Mouse (Mus musculus) gastrocnemius, adult 8-10 months (tissue): Measurements from ENCODE around the gene Naga. TPM values are rescaled to one million over a fixed set of nuclear protein-coding genes. Genes with fewer than 3 reads are reported as not detected.

Experiments
- DNase-seq, 2 experiments: peaks; one replicate each; pipeline ENCODE4 v3.0.0; 2022; ENCODE audit warnings: low spot score in 2 of 2
- total RNA-seq, 4 experiments: library from RNA; stranded (reverse); gene quantifications; 2 replicates each; pipeline ENCODE4 v1.2.4; 2022

The Naga gene
- total RNA-seq, 4 experiments from 2014 or later, result 7.7 to 11.6 (median 10.1) TPM

DNA sequence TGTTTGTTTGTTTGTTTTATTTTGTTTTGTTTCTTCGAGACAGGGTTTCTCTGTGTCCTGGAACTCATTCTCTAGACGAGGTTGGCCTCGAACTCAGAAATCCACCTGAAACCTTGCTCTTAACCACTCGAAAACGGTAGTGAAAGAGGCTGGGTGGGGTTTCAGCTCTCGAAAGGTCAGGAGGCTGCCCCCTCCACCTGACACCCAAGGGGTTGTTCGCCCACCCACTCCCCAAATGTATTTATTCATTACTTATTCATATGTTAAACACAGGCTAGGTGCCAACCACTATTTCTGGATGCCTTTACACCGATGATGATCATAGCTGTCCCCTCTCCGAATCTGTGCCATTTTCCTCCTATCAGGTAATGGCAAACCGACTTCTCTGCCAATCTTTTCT lies 425 bp upstream of the Naga start:
- no peak for DNase-seq

DNA sequence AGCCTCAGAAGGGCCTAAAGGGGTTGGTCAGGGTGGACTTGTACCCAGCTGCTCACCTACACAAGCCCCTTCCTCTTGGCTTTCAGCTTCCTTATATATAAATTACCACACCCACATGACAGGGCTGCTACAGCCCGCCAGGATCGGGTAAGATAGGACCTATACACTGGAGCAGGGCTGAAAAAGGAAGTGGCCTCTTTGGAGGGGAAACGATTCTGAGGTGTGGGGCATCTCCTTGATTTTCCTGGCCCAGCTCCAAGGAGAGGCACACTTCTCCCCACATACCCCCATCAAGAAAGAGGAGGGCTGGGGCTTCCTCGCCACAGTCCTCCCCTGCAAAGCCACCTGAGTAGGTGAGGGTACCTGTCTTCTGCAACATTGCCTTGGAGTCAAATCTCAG lies 850 bp downstream of the Naga start:
- no peak for DNase-seq

DNA sequence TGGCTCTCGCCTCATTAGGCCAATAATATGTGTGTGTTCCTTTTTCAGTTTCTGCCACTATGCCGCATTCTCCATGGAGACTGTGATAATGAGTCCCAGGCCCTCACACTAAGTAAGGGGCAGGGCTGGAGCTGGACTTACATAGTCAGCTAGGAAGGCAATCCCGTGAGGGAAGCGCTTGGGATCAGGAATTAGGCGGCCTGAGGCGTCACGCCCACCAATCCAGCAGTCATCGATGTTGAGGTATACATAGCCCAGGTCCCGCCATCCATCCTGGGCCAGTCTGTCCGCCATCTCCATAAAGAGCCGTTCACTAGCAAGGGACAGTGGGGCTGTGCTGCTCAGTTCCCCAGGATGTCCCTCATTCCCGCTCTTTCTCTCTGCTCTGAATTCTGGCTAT lies 2.1 kb downstream of the Naga start:
- DNase-seq, result no peak

DNA sequence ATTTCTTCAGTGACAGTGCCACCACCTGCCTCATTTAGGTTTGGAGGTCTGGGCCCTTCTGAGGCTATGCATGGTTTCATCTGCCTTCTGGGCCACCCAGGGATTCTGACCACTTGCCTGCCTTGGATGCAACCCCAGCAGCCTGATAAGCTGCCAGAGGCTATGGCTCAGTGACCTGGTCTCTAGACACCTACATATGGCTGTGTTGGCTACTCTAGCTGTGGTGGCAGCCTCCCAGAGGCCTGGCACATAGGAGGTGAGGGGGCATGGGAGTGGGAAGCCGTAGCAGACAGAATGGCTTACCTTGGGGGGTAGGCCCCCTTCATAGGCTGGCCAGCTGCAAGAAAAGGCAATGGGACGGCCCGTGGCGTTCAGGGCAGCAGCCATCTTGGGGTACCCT lies 3.5 kb downstream of the Naga start:
- no peak for DNase-seq

DNA sequence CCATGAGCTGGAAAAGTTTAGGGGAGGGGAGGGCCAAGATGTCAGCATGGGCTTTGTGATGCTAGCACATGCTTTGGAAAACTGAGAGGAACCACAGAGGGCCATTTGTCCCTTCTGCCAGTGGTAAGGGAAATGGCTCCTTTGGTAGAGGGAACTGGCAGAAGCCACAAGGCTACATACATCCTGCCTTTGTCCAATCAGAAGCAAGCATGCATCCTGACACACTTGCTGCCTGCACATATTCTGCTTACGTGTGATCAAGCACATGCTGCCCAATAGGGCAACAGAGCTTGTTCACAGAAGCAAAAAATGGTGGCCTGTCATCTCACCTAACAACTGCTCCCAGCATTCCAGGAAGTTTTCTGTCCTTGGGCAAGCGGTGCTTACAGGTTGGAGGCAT lies 13.3 kb downstream of the Naga start:
- DNase-seq, result no peak

DNA sequence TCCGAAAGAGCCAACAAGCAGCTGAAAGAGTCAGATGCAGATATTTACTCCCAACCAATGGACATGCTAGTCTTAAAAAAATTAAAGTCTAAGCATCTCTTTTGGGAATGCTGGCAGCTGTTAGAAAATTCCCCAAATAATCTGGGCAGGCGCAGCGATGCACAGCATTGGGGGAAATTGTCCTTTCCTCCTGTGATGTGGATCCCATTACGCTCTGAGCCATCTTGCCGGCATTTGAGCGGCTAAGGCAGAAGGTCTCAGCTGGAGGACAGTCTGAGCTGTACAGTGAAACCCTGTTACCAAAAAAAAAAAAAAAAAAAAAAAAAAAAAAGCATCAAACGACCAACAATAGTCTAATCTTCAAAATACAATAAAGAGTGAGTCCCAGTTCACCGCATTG lies 16.5 kb downstream of the Naga start:
- no peak for DNase-seq

DNA sequence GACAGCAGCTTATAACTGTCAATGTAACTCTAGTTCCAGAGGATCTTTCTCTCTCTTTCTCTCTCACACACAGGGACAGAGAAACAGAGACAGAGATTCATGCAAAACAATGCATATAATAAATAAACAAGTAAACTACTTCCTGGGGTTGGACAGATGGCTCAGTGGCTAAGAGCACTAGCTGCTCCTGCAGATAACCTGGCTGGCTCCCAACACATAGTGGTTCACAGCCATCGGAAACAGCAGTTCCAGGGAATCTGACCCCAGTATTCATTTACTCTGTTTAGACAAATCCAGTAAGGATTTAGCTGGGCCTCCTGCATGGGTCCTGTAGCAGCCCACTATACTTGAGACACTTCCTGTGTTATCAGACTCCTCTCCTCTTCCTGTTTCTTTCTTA lies 19.1 kb downstream of the Naga start:
- DNase-seq, result no peak

DNA sequence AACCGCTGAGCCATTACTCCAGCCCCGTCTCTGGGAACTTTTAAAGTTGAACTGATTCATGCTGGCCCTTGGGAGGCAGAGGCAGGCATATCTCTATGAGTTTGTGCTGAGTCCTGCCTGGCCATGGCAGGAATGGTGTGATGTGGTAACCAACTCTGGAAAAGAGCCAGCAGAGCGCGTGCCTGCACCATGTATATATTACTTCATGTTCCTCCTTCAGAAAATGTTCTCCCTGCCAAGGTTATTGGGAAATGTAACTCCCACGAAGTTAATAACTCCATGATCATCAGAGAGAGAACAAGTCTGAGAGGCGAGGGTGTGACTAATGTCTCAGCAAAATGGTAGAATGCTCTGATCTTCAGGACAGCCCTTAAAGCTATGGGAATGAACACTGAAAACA lies 20.9 kb downstream of the Naga start:
- DNase-seq, result no peak

DNA sequence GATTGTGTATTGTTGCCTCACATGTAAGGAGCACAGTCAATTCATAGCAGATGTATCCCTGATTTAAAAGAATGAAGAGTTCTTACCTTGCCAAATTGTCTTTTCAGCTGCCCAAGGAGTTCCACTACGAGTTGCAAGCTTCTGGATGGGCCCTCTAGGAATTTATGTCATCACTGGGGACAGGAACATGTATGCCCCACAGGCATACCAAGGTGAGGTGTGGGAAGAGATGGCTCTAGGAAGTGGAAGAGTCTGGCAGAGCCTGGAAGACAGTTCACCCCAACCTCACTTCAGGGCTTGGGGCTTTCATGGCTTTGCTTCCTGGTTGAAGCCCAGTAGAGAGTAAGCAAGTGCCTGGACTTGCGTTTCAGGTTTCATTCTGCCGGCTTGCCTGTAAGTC lies 30.3 kb downstream of the Naga start:
- no peak for DNase-seq

DNA sequence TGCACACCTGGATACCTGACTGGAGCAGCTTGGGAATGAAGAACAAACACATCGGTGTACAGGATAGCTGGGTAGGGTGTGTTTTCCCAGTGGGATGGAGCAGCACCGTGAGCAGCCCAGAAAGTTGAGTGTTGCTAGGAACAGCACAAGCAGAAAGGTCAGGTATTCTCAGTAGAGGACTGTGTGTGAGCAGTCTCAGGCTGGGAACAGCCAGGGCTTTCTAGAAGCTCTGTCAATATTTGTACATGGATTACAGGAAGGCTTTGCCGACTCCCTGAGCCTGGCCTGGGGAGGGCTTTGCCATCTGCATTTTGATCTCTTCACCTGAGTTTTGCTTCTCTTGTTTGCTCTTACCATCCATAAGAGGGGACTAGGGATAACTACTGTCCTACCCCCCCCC lies 31.6 kb downstream of the Naga start:
- DNase-seq, result no peak

DNA sequence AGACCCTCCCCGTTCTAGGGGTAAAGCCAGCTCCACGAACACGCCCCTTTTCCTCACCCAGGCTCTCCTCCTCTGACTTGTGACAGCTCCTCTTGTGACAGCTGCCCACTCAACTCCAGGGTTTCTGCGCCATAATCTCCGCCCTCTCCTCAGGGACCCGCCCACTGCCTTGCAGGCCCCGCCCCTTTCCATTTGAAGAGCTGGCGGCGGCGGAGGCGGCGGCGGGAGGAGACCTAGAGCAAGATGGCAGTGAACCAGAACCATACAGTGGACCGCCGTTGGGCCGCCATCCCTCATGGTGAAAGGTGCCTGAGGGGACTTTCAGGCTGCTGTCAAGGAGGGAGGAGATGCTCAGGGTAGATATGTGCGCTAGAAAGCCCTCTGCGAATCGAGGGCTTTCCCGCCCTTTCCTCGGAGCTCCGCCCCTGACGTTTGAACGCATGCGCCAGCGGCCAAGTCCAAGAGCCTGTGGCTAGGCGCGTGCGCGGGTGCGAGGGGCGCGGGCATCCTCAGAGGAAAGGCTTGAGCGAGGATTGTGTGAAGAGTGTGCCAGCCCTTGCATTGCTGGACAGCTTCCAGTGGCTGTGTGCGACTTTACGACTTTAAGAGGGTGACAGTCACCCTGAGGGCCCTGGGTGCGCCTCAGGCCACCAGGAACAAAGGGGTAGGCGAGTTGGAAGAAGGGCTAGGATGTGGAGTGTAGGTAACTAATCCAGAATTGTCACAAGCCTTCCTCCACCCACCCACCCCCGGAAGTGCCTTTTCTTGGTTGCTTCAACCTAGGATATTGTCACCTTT lies 39.8 kb downstream of the Naga start, which contains the start of gene Wbp2nl:
Gene Wbp2nl (plus strand): TSS at position 191 of the 798 bp plus-strand sequence.
- DNase-seq, result no peak

DNA sequence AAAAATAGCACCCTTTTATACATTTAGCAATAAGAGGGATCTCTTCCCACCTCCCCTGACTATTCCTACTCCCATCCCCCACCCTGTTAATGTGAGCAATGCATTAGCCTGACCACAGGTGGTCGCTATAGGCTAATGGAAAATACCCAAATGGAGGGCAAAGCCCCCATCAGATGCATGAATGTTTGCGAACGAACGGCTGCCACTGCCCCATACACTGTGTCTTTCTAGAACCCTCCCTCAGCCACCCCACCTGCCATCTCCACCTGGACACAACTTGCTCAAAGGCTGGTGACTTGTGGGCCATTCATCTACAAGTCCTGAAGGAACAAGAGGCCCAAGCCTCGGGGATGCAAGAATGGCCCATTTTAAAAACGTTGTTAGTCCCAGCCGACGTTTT lies 44.7 kb downstream of the Naga start:
- DNase-seq, result no peak

DNA sequence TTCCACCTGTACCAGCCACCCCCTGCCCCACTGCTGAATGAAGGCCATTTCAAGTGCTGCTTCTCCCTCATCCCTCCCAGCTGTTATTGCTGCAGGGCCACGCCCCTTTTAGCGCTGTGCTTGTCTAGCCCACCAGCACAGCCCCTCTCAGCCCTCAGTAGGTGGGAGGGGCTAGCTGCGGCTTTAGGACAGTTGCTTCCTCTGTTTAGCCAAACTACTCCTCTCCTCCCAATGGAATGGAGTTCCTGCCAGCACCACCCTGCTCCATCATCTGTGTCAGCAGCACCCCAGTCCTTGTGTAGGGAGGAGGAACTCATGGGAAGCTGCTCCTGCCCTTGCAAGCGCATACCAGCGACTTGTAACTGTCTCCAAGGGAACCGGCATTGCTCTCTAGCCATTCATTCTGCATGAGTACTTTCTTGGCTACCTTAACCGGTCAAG lies 45.4 kb downstream of the Naga start:
- no peak for DNase-seq

DNA sequence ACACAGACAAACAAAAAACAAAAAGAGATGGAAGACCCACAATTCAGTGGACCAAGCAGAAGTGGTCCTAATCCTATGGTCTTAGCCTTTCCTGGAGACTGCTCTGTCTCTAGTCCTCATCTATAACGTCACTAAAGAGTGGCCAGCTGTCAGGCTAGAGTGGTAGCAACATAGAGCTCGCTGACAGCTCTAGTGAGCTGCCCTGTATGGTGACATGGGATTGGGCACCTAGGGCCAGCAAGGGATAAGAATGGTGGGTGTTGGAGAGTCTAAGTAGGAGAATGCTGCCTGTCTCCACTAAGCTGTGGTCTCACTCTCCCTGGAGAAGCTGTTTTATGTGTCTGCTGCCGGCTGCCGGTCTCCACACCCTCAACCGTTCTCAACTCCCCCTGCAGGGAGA lies 45.9 kb downstream of the Naga start:
- no peak for DNase-seq

DNA sequence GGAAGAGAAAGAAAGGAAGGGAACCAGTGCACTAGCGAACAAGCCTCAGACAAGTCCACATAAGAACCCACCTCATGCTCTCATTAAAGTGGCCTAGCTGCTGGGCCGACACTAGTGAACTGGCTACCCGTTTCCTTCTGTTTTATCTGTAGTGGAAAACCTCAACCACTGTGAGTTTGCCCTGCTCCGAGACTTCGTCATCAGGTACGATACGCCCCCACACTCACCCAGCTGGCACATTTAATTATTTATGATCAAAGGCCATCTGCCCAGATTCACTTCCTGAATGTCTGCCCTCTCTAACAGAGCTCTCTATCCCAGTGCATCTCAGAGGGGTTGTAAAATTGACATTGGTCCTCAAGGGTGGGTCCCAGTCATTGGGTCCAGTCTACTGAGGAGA lies 48.5 kb downstream of the Naga start:
- no peak for DNase-seq

DNA sequence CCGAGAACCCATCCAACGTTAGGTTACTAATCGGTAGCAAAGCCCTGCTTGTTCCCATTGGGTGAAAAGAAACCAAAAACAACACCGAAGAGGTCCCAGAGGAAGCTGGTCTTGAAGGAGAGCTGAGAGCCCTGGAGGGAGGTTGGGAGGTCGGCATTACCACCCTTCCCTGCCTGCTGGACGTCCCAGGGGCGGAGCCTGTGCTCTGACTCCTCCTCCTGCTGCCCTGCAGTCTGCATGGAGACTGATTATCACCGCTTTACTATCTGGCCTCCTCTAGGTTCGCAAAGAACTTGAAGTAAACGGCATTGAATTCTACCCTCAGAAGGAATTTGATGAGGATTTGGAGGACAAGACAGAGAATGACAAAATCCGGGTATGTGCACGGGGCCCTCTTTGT lies 52.6 kb downstream of the Naga start:
- DNase-seq, result no peak

DNA sequence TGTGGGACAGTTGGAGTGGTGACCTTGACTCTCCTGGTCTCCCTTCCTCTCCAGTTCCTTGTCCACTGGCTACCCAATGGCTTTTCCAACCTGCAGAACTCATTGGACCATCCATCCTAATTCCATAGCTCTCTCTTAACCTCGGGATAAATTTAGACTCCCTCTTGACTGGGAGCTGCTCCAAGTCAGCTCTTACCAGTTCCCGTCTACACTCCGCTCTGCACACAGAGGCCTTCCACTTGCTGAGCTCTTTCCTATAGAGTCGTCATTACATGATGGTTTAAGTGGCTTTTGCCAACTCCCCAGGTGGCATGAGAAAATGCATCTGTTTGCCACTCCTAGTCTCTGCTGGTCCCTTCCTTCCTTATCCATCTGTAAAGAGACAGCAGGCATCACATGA lies 58.1 kb downstream of the Naga start:
- no peak for DNase-seq

Other genes starting within 250 kb of the Naga start
- 10 to 100 TPM in 2 of 4 experiments, 1 to 10 TPM in 2; 6.8 to 14.2 (median 8.6) TPM for gene Ccdc134, start 211.0 kb downstream of the Naga start, total RNA-seq
- 10 to 100 TPM in 1 of 4 experiments, 1 to 10 TPM in 3; 8.4 to 11.5 (median 9.7) TPM for gene Srebf2, start 191.7 kb downstream of the Naga start, total RNA-seq
- gene Shisa8, start 126.1 kb downstream of the Naga start, total RNA-seq, result not detected
- gene Tnfrsf13c, start 114.6 kb downstream of the Naga start, total RNA-seq, result not detected
- gene Cenpm, start 94.2 kb downstream of the Naga start, total RNA-seq, result not detected
- gene 1500009C09Rik, start 86.5 kb downstream of the Naga start, total RNA-seq, result not detected
- gene Sept3, start 64.0 kb downstream of the Naga start, total RNA-seq, result under 1 TPM; 0.10 to 0.63 (median 0.38) TPM
- not detected for gene Wbp2nl, start 40.0 kb downstream of the Naga start, total RNA-seq
- under 1 TPM; 0.17 to 0.43 (median 0.36) TPM for gene Pheta2, start within 50 bp of the Naga start, total RNA-seq
- gene Smdt1, start within 50 bp of the Naga start, total RNA-seq, result 100 to 1,000 TPM; 129 to 149 (median 142) TPM
- gene Ndufa6, start 15.4 kb upstream of the Naga start, total RNA-seq, result 100 to 1,000 TPM; 397 to 462 (median 441) TPM
- gene Cyp2d22, start 41.3 kb upstream of the Naga start, total RNA-seq, result 10 to 100 TPM in 3 of 4 experiments, 1 to 10 TPM in 1; 7.2 to 14.5 (median 11.5) TPM
- gene Cyp2d11, start 55.1 kb upstream of the Naga start, total RNA-seq, result under 1 TPM in 2 of 4 experiments, not detected in 2; 0.18 to 0.24 TPM
- under 1 TPM in 1 of 4 experiments, not detected in 3; 0.56 TPM for gene Cyp2d10, start 68.3 kb upstream of the Naga start, total RNA-seq
- gene Cyp2d9, start 94.5 kb upstream of the Naga start, total RNA-seq, result not detected
- not detected for gene Cyp2d12, start 216.1 kb upstream of the Naga start, total RNA-seq